20 mouse cellular contexts compared by ENCODE assay signal in the genomic region with DNA sequence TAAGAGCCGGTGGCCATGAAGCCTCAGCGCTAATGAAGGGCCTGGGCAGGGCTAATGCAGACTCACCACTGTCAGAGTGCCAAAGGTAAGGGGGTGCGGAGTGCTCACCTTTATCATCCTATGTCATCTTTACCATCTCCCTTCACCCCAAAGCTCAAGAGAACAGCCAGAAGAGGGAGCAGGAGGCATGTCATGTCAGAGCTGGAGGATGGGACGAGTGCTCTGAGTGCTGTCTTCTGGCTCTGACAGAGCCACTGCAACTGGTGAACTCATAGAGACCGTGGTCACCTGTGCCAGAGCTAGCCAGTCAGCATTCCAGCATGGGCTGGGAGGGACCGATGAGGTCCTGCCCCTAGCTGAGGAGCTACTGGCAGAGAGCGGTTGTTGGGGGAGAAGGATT. TPM values are rescaled to one million over a fixed set of nuclear protein-coding genes. Genes with fewer than 3 reads are reported as not detected.
DNase-seq lines count a peak whose midpoint lies in the region; ATAC-seq and TF ChIP-seq lines count a peak whose summit lies in the region.
"Had no signal": no experiment of that assay in that cellular context is flagged by ENCODE, and none has a peak within 500 bp of the region (broad histone marks: within the 10 kb centered on the region; RNA-seq: fewer than 3 reads in every experiment).

No protein-coding gene starts in this region.

- no peak overlapping the region for H3K4me3 ChIP-seq in heart, adult 2 months
- no peak overlapping the region for H3K4me3 ChIP-seq in lung, postnatal 0 days (ENCODE audit: low read depth, low read length)
- H3K4me3 ChIP-seq in lung, adult 2 months (replicated peaks; ENCODE audit: extremely low read depth, low read depth, low read length): no peak overlapping the region
- H3K4me3 ChIP-seq: embryonic facial prominence, embryonic 10.5 days; heart, embryonic 13.5 days; limb, embryonic 10.5 days; stomach, embryonic 15.5 days had no signal

- H3K27ac ChIP-seq in heart, adult 2 months: no peak overlapping the region
- no peak overlapping the region for H3K27ac ChIP-seq in lung, postnatal 0 days (ENCODE audit: low read length)
- H3K27ac ChIP-seq: embryonic facial prominence, embryonic 10.5 days; heart, embryonic 13.5 days; limb, embryonic 10.5 days; stomach, embryonic 15.5 days had no signal

- peak; percentile 21 for TF ChIP-seq CTCF in heart, adult 2 months (IDR thresholded peaks at IDR 0.05)
- TF ChIP-seq CTCF in lung, postnatal 0 days (IDR thresholded peaks at IDR 0.05): peak; percentile 32; the same call in 1 of the 2 replicates
- no peak for TF ChIP-seq CTCF in lung, adult 2 months (IDR thresholded peaks at IDR 0.05; ENCODE audit: insufficient read depth, low read length)

- no peak overlapping the region for H3K4me2 ChIP-seq in lung, postnatal 0 days (replicated peaks; ENCODE audit: low read depth, low read length)
- H3K4me2 ChIP-seq: heart, embryonic 13.5 days; liver, embryonic 11.5 days; stomach, embryonic 15.5 days had no signal

- no peaks in the 10 kb centered on the region for H3K9me3 ChIP-seq in lung, postnatal 0 days (ENCODE audit: low read length)
- H3K9me3 ChIP-seq: embryonic facial prominence, embryonic 10.5 days; limb, embryonic 10.5 days; megakaryocyte, embryonic 14.5 days; stomach, embryonic 15.5 days had no signal

- intact Hi-C loops in heart, adult 2 months (cut with DNase I): no loop called here
- intact Hi-C loops in left cerebral cortex, postnatal 36 days (cut with DNase I): no loop called here

- 82% methylated on average over 7 of the region's 7 CpGs for WGBS in heart, adult 2 months
- 73% methylated on average over 7 of the region's 7 CpGs for WGBS in lung, postnatal 0 days
- WGBS in lung, adult 2 months: 73% methylated on average over 7 of the region's 7 CpGs

- no peak overlapping the region for H3K9ac ChIP-seq in heart, adult 2 months (ENCODE audit: low read depth, low read length)
- no peak overlapping the region for H3K9ac ChIP-seq in lung, postnatal 0 days (replicated peaks; ENCODE audit: low read depth)
- H3K9ac ChIP-seq: heart, embryonic 13.5 days; stomach, embryonic 15.5 days had no signal

- TF ChIP-seq POLR2A in heart, adult 2 months (IDR thresholded peaks at IDR 0.05; ENCODE audit: insufficient read depth, low read depth, low read length): no peak
- no peak for TF ChIP-seq POLR2A in lung, adult 2 months (IDR thresholded peaks at IDR 0.05; ENCODE audit: borderline replicate concordance, extremely low read depth, low read depth, low read length)

- no peaks in the 10 kb centered on the region for H3K79me2 ChIP-seq in heart, adult 2 months (replicated peaks; ENCODE audit: control insufficient read depth, insufficient read depth, low read length)

- ATAC-seq in lung, postnatal 0 days: peak; percentile 25; the same call in 1 of the 2 replicates
- ATAC-seq: CD4-positive, CD25-positive, alpha-beta regulatory T cell, adult 4 months; midbrain, embryonic 16.5 days had no signal

- no peak for TF ChIP-seq EP300 in heart, adult 2 months (IDR thresholded peaks at IDR 0.05; ENCODE audit: insufficient read depth, low read depth, low read length)
- no peak for TF ChIP-seq EP300 in lung, postnatal 0 days (IDR thresholded peaks at IDR 0.05)

- no peaks in the 10 kb centered on the region for H3K27me3 ChIP-seq in heart, adult 2 months (ENCODE audit: control insufficient read depth, insufficient read depth, low read length)
- H3K27me3 ChIP-seq in lung, postnatal 0 days (replicated peaks; ENCODE audit: insufficient read depth, low read length): no peaks in the 10 kb centered on the region
- H3K27me3 ChIP-seq: heart, embryonic 13.5 days; stomach, embryonic 15.5 days had no signal

- H3K4me1 ChIP-seq in heart, adult 2 months (ENCODE audit: control insufficient read depth, insufficient read depth, low read length): no peaks in the 10 kb centered on the region
- no peaks in the 10 kb centered on the region for H3K4me1 ChIP-seq in lung, postnatal 0 days (ENCODE audit: insufficient read depth, low read depth, low read length)
- H3K4me1 ChIP-seq in lung, adult 2 months (ENCODE audit: control insufficient read depth, insufficient read depth, low read length): no peaks in the 10 kb centered on the region
- H3K4me1 ChIP-seq: embryonic facial prominence, embryonic 10.5 days; heart, embryonic 13.5 days; limb, embryonic 10.5 days; stomach, embryonic 15.5 days had no signal

- DNase-seq in heart, adult 2 months: no peak
- DNase-seq in heart, adult 9 months (ENCODE audit: low spot score in 2 of 2): no peak
- no peak for DNase-seq in lung, postnatal 0 days (ENCODE audit: low spot score)
- no peak for DNase-seq in lung, adult 2 months
- DNase-seq in cerebellum, adult 18-20 months: peak; percentile 41 to 55
- no peak for DNase-seq in gastrocnemius, adult 8-10 months (ENCODE audit: low spot score in 2 of 2)
- no peak for DNase-seq in left cerebral cortex, postnatal 36 days (ENCODE audit: low spot score in 2 of 2)
- DNase-seq: adrenal gland, adult 2 months; gastrocnemius, postnatal 36 days; kidney, adult 8-10 months; kidney, postnatal 36 days had no signal

- H3K36me3 ChIP-seq in heart, adult 2 months (ENCODE audit: control insufficient read depth, insufficient read depth, low read length): no peaks in the 10 kb centered on the region
- H3K36me3 ChIP-seq in lung, postnatal 0 days (ENCODE audit: insufficient read depth, low read length): no peaks in the 10 kb centered on the region
- H3K36me3 ChIP-seq: embryonic facial prominence, embryonic 10.5 days; heart, embryonic 13.5 days; limb, embryonic 10.5 days; stomach, embryonic 15.5 days had no signal

RNA-seq across cellular contexts. Expression of a gene that starts 27.2 kb away (rescaled TPM):
- 1 to 10 TPM; 5.1 to 8.2 TPM for total RNA-seq in heart, adult 2 months (2021)
- polyA plus RNA-seq in heart, adult 2 months (2012; rRNA removed): 6.0 and 9.3 TPM in 2 replicates
- 30.7 and 37.6 TPM in 2 replicates for polyA plus RNA-seq in lung, postnatal 0 days (2015; fragmentation: Nextera tagmentation; extraction: Ambion mirVana)
- polyA plus RNA-seq in lung, adult 2 months (2012; rRNA removed): 15.0 and 23.1 TPM in 2 replicates
- 1 to 10 TPM; 2.9 to 4.5 (median 3.9) TPM for total RNA-seq in gastrocnemius, adult 8-10 months (2022)
- total RNA-seq in left cerebral cortex, postnatal 36 days (2021): 10 to 100 TPM; 50.5 to 64.8 TPM
- total RNA-seq: MEL had no signal

Comparison
In these comparisons a context has a peak if more than half of its experiments do, and no peak if none do; other contexts are left out.
1. DNase-seq: peak in cerebellum, adult 18-20 months (2 of 2); none in heart, adult 2 months (0 of 2), heart, adult 9 months (0 of 2), lung, postnatal 0 days (single experiment), lung, adult 2 months (single experiment), gastrocnemius, adult 8-10 months (0 of 2) and left cerebral cortex, postnatal 36 days (0 of 2).
2. RNA of a gene that starts 27.2 kb away (total RNA-seq): 50.5 to 64.8 TPM in left cerebral cortex, postnatal 36 days; 5.1 to 8.2 TPM in heart, adult 2 months and 2.9 to 4.5 TPM in gastrocnemius, adult 8-10 months; every median in the first group is over 4 times any median in the second.